Mouse (Mus musculus) G1E (cell line): ENCODE results near the gene Kank4. TPM values are rescaled to one million over a fixed set of nuclear protein-coding genes. Genes with fewer than 3 reads are reported as not detected.

Source experiments
- ATAC-seq: 2 replicates; pipeline ENCODE4 v1.8.0; 2016; ENCODE audit warnings: mild to moderate bottlenecking; ENCODE audit not compliant: insufficient number of reproducible peaks, poor library complexity, low FRiP score, severe bottlenecking; ENCODE audit errors: extremely low read depth
- DNase-seq: peaks from one replicate; pipeline ENCODE4 v3.0.0; 2012; ENCODE audit warnings: low spot score
- H3K27me3 ChIP-seq: 2 replicates; pipeline ENCODE4 v1.6.1; 2012; ENCODE audit warnings: mild to moderate bottlenecking, low read length, inconsistent platforms; ENCODE audit not compliant: insufficient read depth
- H3K36me3 ChIP-seq: replicated peaks from 2 replicates; pipeline ENCODE3; 2012; ENCODE audit warnings: mild to moderate bottlenecking, inconsistent platforms
- H3K4me1 ChIP-seq: 2 replicates; pipeline ENCODE4 v1.6.1; 2012; ENCODE audit warnings: low read depth, low read length, inconsistent platforms, mixed read lengths; ENCODE audit not compliant: insufficient read depth
- H3K4me3 ChIP-seq: 2 replicates; pipeline ENCODE4 v1.5.1; 2012; ENCODE audit warnings: low read depth, mild to moderate bottlenecking, inconsistent platforms, low read length, moderate library complexity, mixed read lengths
- H3K9me3 ChIP-seq: replicated peaks from 2 replicates; pipeline ENCODE4 v1.6.1; 2012; ENCODE audit warnings: inconsistent platforms
- CTCF ChIP-seq: IDR thresholded peaks from 2 replicates; pipeline ENCODE4 v1.5.1; 2012; ENCODE audit warnings: low read depth, low read length, inconsistent platforms, mixed read lengths
- GATA1 ChIP-seq: IDR thresholded peaks from 2 replicates; pipeline ENCODE4 v1.6.1; 2012; ENCODE audit warnings: borderline replicate concordance, low read length, inconsistent platforms, mixed read lengths
- GATA2 ChIP-seq: IDR thresholded peaks from 2 replicates; pipeline ENCODE4 v1.6.1; 2012; ENCODE audit warnings: low read depth, low read length, inconsistent platforms, borderline replicate concordance
- POLR2AphosphoS5 ChIP-seq: IDR thresholded peaks from 2 replicates; pipeline ENCODE4 v1.6.1; 2012; ENCODE audit warnings: low read depth, low read length, inconsistent platforms; ENCODE audit not compliant: insufficient replicate concordance
- TAL1 ChIP-seq: conservative IDR thresholded peaks from 2 replicates; pipeline ENCODE4 v1.6.1; 2012; ENCODE audit warnings: low read depth, low read length, inconsistent platforms, mixed read lengths
- polyA plus RNA-seq: library from polyadenylated mRNA; stranded (reverse); fragments of >175 nt; gene quantifications from 2 replicates; pipeline ENCODE4 v1.2.3, GENCODE M21; 2012
- total RNA-seq, 2 experiments: library from RNA; stranded (forward) in 1 of 2; stranded (reverse) in 1 of 2; fragments of 200-1000 nt in 1 of 2; fragments of >200 nt in 1 of 2; fragmentation: Nextera tagmentation in 1 of 2; gene quantifications; 2 replicates each; pipeline ENCODE4 v1.2.3; 2014 to 2017

Gene Kank4
- not detected in 2 replicates for total RNA-seq (2014; fragmentation: Nextera tagmentation)
- total RNA-seq (2017): 0.06 and 0.33 TPM in 2 replicates
- not detected in 2 replicates for polyA plus RNA-seq

DNA sequence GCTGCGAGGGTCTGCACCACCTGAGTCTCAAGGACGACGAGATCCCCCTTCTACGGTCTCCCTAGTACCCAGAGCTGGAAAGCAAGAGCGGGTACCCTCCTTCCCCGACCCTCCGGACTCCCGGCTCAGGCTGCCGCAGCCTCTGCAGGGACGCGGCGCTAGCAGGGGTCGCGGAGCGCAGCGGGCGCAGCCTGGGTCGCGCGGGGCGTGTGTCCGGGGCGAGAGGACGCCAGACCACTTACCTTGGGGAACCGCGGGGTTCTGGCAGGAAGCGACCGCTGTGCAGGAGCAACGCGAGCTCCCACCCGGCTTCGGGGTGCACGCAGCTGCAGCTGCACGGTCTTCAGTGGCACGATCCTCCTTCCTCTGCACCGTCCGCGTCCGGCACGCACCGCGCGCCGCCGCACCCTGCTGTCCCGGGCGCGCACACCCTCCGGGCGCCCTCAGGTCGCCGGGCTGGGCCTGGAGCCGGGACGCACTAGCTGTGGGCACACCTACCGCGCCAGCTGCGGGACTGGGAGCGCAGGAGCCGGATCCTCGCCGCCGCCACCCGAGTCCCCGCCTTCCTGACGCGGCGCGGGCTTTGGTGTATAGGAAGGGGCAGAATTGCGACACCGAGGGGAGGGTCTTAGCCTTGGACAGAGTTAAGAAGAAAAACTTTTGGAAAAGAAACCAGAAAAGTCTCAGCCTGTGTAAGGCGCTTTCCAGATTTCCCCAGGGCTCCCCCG, at the start of gene Kank4:
Kank4 (minus strand) TSS at position 354 of the 728 bp plus-strand sequence.
- TF ChIP-seq TAL1: no peak
- TF ChIP-seq CTCF: no peak
- TF ChIP-seq GATA1: no peak
- TF ChIP-seq POLR2AphosphoS5: no peak
- no peak for TF ChIP-seq GATA2
- DNase-seq (no peak), ATAC-seq (no peak)
- Histone ChIP-seq H3K9me3 (peaks cover 66% of the 10 kb centered on the region), H3K27me3 (no peaks in the 10 kb centered on the region), H3K4me1 (no peaks in the 10 kb centered on the region), H3K4me3 (peak within 1 kb of the TSS; percentile 30; the same call in 1 of the 2 replicates), H3K36me3 (no peaks in the 10 kb centered on the region)

DNA sequence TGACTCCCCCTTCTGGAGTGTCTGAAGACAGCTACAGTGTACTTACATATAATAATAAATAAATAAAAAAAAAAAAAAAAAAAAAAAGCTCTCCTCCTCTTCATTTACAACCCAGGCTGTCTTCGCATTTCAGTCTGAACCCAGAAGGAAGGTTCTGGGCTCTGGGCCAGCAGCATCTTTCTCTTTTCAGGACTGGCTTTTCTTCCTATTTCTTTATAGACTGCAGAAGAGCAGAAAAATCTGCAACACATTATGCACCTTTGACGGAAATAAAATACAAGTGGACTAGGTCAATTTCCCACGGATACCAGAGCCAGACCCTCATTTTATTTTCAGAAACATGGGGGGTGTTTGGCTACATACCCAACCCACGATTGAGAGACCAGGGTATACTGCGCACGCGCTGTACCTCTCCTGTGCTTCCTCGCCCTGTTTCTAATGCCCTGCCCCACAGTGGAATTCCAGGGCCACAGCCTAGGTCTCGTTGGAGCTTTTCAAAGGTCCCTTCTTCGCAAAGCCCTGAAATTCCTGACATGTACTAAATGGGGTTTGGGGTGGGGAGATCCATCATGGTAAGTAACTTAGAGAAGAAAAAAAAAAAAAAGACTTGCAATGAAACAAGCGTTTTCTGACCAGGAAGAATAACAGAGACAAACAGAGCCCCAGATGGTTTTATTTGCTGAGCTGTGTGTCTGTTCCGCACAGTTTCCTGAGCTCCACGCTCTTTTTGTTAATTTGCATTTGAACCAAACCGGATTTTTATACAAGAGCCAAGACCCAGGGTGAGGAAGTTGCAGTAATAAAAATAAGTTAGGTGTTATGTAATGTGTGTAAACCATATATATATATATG, 48.3 kb upstream of the Kank4 start:
- H3K27me3 ChIP-seq: no peaks in the 10 kb centered on the region
- no peak for ATAC-seq
- H3K4me1 ChIP-seq: no peaks in the 10 kb centered on the region
- H3K9me3 ChIP-seq: peaks cover 31% of the 10 kb centered on the region
- no peaks in the 10 kb centered on the region for H3K36me3 ChIP-seq
- DNase-seq: no peak
- H3K4me3 ChIP-seq: no peak overlapping the region
- TF ChIP-seq GATA2: no peak

DNA sequence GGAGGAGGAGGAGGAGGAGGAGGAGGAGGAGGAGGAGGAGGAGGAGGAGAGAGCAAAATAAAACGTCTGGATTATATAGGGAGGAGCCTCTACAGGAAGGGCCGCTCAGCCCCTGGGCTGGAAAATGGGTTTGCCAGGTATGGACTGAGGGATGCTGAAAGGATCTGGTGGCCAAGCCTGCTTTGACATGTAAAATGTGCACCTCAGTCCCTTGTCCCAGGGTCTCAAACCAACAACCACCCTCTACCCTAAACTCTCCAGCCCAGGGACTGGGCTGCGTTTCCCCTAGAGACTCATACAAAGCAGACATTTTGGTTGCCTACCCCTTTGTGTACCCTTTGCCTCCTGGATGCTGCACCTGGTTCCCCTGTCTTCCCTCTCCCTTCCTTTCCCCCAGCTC, 47.2 kb upstream of the Kank4 start:
- peaks cover 35% of the 10 kb centered on the region for H3K9me3 ChIP-seq
- ATAC-seq: no peak

DNA sequence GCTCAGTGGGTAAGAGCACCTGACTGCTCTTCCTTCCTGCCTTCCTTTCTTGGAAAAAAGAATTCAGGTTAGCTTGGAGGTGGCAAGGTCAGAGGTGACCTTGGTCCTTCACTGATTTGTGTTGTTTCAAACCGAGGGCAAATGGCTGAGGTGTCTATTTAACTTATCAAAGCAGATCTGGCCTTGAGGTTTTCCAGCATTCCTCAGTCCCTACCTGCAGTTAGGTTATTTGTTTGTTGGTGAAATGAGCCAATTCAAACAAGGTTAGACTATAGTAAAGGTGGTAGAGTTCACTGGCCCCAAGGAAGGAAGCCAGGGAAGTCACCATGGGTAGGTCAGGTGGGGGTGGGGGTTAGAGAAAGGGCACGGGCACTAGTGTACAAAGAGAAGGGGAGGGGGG, 46.8 kb upstream of the Kank4 start:
- H3K9me3 ChIP-seq: peaks cover 37% of the 10 kb centered on the region
- no peak for TF ChIP-seq GATA1
- no peak for TF ChIP-seq POLR2AphosphoS5
- TF ChIP-seq GATA2: no peak
- TF ChIP-seq CTCF: no peak
- TF ChIP-seq TAL1: no peak
- no peak overlapping the region for H3K4me3 ChIP-seq
- H3K27me3 ChIP-seq: no peaks in the 10 kb centered on the region
- H3K4me1 ChIP-seq: no peaks in the 10 kb centered on the region
- ATAC-seq: no peak
- H3K36me3 ChIP-seq: no peaks in the 10 kb centered on the region
- DNase-seq: no peak

More for the DNA sequence above, 47.2 kb upstream of the Kank4 start:
- no peak for TF ChIP-seq POLR2AphosphoS5
- TF ChIP-seq GATA2: no peak
- TF ChIP-seq GATA1: no peak
- Histone ChIP-seq H3K4me1 (no peaks in the 10 kb centered on the region), H3K27me3 (no peaks in the 10 kb centered on the region), H3K36me3 (no peaks in the 10 kb centered on the region), H3K4me3 (no peak overlapping the region)
- no peak for DNase-seq

DNA sequence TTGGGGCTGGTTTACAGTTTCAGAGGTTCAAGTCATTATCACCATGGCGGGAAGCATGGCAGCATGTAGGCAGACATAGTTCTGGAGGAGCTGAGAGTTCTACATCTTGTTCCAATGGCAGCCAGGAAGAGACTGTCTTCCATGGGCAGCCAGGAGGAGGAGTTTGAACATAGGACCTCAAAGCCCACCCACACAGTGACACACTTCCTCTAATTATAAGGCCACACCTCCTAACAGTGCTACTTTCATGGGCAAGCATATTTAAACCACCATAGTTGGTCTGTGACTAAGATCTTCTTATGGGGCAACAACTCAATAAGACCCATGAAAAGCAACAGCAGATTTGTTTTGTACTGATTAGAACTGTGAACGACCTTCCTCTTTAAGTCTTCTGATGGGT, 46.1 kb upstream of the Kank4 start:
- ATAC-seq (no peak), DNase-seq (no peak)
- TF ChIP-seq GATA2: no peak
- TF ChIP-seq POLR2AphosphoS5: no peak
- TF ChIP-seq TAL1: no peak
- TF ChIP-seq GATA1: no peak
- TF ChIP-seq CTCF: no peak
- Histone ChIP-seq H3K4me1 (no peaks in the 10 kb centered on the region), H3K9me3 (peaks cover 39% of the 10 kb centered on the region), H3K4me3 (no peak overlapping the region), H3K36me3 (no peaks in the 10 kb centered on the region), H3K27me3 (no peaks in the 10 kb centered on the region)

DNA sequence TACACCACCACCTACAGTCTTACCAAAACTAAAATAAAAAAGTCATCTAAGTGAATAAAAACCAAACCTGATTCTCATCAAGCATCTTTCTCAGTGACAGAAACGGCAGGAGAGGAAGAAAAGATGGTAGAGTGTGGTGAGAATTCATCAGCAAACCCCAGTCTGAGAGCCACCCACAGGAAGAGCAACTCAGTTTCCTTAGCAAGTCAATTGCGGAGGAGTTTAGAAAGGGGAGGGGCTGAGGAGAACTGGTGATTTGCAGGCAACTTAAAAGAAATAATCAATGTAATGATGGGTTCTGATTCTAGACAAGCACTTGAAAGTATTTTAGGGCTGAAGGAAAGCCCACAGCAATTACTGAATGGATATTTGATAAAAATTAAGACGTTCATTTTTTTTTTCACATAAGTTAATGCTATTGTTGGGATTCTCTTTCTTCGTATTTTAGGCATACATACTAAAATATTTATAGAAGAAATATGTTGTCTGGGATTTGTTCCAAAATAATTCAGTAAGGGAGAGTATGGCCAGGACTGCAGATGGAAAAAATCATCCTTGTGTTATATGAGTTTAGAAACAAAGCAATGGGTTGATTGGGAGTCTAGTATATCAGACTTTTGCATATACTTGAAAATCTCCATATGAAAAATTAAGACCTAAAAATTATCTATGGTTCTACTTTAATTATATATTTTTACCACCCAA, 41.0 kb upstream of the Kank4 start:
- DNase-seq: no peak
- TF ChIP-seq POLR2AphosphoS5: no peak
- no peak for TF ChIP-seq GATA1
- TF ChIP-seq CTCF: no peak
- no peak for TF ChIP-seq GATA2
- TF ChIP-seq TAL1: no peak
- Histone ChIP-seq H3K9me3 (peaks cover 30% of the 10 kb centered on the region), H3K4me1 (no peaks in the 10 kb centered on the region), H3K4me3 (no peak overlapping the region), H3K36me3 (no peaks in the 10 kb centered on the region), H3K27me3 (no peaks in the 10 kb centered on the region)
- no peak for ATAC-seq
